In the genomic region with DNA sequence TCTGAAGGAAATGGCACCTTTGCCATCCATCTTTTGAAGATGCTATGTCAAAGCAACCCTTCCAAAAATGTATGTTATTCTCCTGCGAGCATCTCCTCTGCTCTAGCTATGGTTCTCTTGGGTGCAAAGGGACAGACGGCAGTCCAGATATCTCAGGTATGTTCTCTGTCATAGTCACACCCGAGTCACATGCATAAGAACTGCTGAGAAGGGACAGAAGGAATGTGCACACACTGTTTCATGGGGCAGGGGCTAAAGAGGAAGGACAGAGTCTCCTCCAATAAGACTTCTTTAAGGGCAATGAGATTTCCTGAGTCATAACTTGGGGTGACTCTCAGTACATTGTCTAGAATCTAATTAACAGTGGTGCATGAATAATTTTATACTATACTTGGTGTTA, we compare ENCODE assay signal across 27 mouse cellular contexts. TPM values are rescaled to one million over a fixed set of nuclear protein-coding genes. Genes with fewer than 3 reads are reported as not detected.
DNase-seq lines count a peak whose midpoint lies in the region; ATAC-seq and TF ChIP-seq lines count a peak whose summit lies in the region.
"Had no signal": no experiment of that assay in that cellular context is flagged by ENCODE, and none has a peak within 500 bp of the region (broad histone marks: within the 10 kb centered on the region; RNA-seq: fewer than 3 reads in every experiment).

No protein-coding gene starts in this region.

- no peaks in the 10 kb centered on the region for H3K27me3 ChIP-seq in intestine, postnatal 0 days (replicated peaks; ENCODE audit: control insufficient read depth, insufficient read depth, low read length)
- no peaks in the 10 kb centered on the region for H3K27me3 ChIP-seq in intestine, embryonic 16.5 days (replicated peaks; ENCODE audit: control insufficient read depth, insufficient read depth, low read length)
- H3K27me3 ChIP-seq in lung, postnatal 0 days (replicated peaks; ENCODE audit: insufficient read depth, low read length): no peaks in the 10 kb centered on the region
- H3K27me3 ChIP-seq in myocyte (ENCODE audit: control insufficient read depth, insufficient read depth, insufficient read length): no peaks in the 10 kb centered on the region
- H3K27me3 ChIP-seq: CH12.LX; embryonic facial prominence, embryonic 13.5 days; embryonic facial prominence, embryonic 15.5 days; forebrain, embryonic 12.5 days; Patski had no signal

- WGBS in intestine, postnatal 0 days: 69% methylated on average over 3 of the region's 3 CpGs
- WGBS in intestine, embryonic 16.5 days: 82% methylated on average over 3 of the region's 3 CpGs
- 74% methylated on average over 3 of the region's 3 CpGs for WGBS in lung, postnatal 0 days

- H3K79me2 ChIP-seq in myocyte (ENCODE audit: control insufficient read depth, insufficient read depth): no peaks in the 10 kb centered on the region

- H3K36me3 ChIP-seq in intestine, postnatal 0 days (ENCODE audit: control insufficient read depth, insufficient read depth): no peaks in the 10 kb centered on the region
- no peaks in the 10 kb centered on the region for H3K36me3 ChIP-seq in intestine, embryonic 16.5 days (ENCODE audit: control insufficient read depth, insufficient read depth, low read length)
- peaks cover 10% of the 10 kb centered on the region for H3K36me3 ChIP-seq in lung, postnatal 0 days (ENCODE audit: insufficient read depth, low read length)
- H3K36me3 ChIP-seq in myocyte (ENCODE audit: control insufficient read depth, insufficient read depth): peaks cover 13% of the 10 kb centered on the region
- H3K36me3 ChIP-seq: embryonic facial prominence, embryonic 13.5 days; embryonic facial prominence, embryonic 15.5 days; forebrain, embryonic 10.5 days; forebrain, embryonic 12.5 days; G1E had no signal

- no peak overlapping the region for H3K4me3 ChIP-seq in intestine, postnatal 0 days (ENCODE audit: low read depth, low read length)
- no peak overlapping the region for H3K4me3 ChIP-seq in intestine, embryonic 16.5 days (ENCODE audit: low read length)
- H3K4me3 ChIP-seq in lung, postnatal 0 days (ENCODE audit: low read depth, low read length): no peak overlapping the region
- H3K4me3 ChIP-seq in myocyte: no peak overlapping the region
- H3K4me3 ChIP-seq: embryonic facial prominence, embryonic 13.5 days; embryonic facial prominence, embryonic 15.5 days; erythroblast, embryonic 14.5 days; forebrain, embryonic 10.5 days; forebrain, embryonic 12.5 days had no signal

- H3K4me2 ChIP-seq in intestine, postnatal 0 days (replicated peaks; ENCODE audit: low read depth): no peak overlapping the region
- H3K4me2 ChIP-seq in intestine, embryonic 16.5 days (ENCODE audit: low read depth, low read length): no peak overlapping the region
- no peak overlapping the region for H3K4me2 ChIP-seq in lung, postnatal 0 days (replicated peaks; ENCODE audit: low read depth, low read length)
- peak overlapping the region; percentile 14 for H3K4me2 ChIP-seq in myocyte (ENCODE audit: low read depth)
- H3K4me2 ChIP-seq: embryonic facial prominence, embryonic 13.5 days; embryonic facial prominence, embryonic 15.5 days; forebrain, embryonic 12.5 days had no signal

- H3K27ac ChIP-seq in intestine, postnatal 0 days (ENCODE audit: low read depth, low read length): no peak overlapping the region
- H3K27ac ChIP-seq in intestine, embryonic 16.5 days (ENCODE audit: low read length): no peak overlapping the region
- H3K27ac ChIP-seq in lung, postnatal 0 days (ENCODE audit: low read length): peak overlapping the region; percentile 93
- H3K27ac ChIP-seq: embryonic facial prominence, embryonic 13.5 days; embryonic facial prominence, embryonic 15.5 days; forebrain, embryonic 10.5 days; forebrain, embryonic 12.5 days had no signal

- peak; percentile 43; the same call in 1 of the 2 replicates for ATAC-seq in intestine, postnatal 0 days
- no peak for ATAC-seq in intestine, embryonic 16.5 days
- peak; percentile 17; the same call in 1 of the 2 replicates for ATAC-seq in lung, postnatal 0 days
- ATAC-seq: CD4-positive, CD25-positive, alpha-beta regulatory T cell, adult 4 months; forebrain, embryonic 14.5 days; forebrain, embryonic 16.5 days; Patski had no signal

- TF ChIP-seq POLR2A in myocyte (IDR thresholded peaks at IDR 0.05; ENCODE audit: insufficient read length, low read depth): no peak

- H3K9me3 ChIP-seq in intestine, postnatal 0 days (ENCODE audit: control insufficient read depth): no peaks in the 10 kb centered on the region
- no peaks in the 10 kb centered on the region for H3K9me3 ChIP-seq in intestine, embryonic 16.5 days (ENCODE audit: control insufficient read depth, low read length)
- H3K9me3 ChIP-seq in lung, postnatal 0 days (ENCODE audit: low read length): no peaks in the 10 kb centered on the region
- H3K9me3 ChIP-seq: embryonic facial prominence, embryonic 13.5 days; embryonic facial prominence, embryonic 15.5 days; forebrain, embryonic 10.5 days; forebrain, embryonic 12.5 days; G1E had no signal

- TF ChIP-seq CTCF in intestine, postnatal 0 days (IDR thresholded peaks at IDR 0.05; ENCODE audit: low read depth): no peak
- TF ChIP-seq CTCF in lung, postnatal 0 days (IDR thresholded peaks at IDR 0.05): no peak

- H3ac ChIP-seq in myocyte (ENCODE audit: control insufficient read depth, insufficient read length): no peak overlapping the region

- peak; percentile 95 for TF ChIP-seq EP300 in lung, postnatal 0 days (IDR thresholded peaks at IDR 0.05)

- DNase-seq in lung, postnatal 0 days (ENCODE audit: low spot score): peak; percentile 21
- no peak for DNase-seq in lung, postnatal 14 days
- DNase-seq in B cell, adult 2 months: no peak
- DNase-seq: adrenal gland, adult 2 months; adrenal gland, postnatal 10 days; adrenal gland, postnatal 25 days; cerebellum, adult 11 months; cerebellum, adult 18-20 months; cerebellum, adult 8-10 months; cerebellum, adult 9-11 months; cerebellum, postnatal 14 days; cerebellum, postnatal 36 days; embryo, embryonic 11 days had no signal

- H3K4me1 ChIP-seq in intestine, postnatal 0 days (replicated peaks; ENCODE audit: control insufficient read depth, insufficient read depth, low read length): no peaks in the 10 kb centered on the region; the same call in 1 of the 2 replicates
- H3K4me1 ChIP-seq in intestine, embryonic 16.5 days (ENCODE audit: control insufficient read depth, insufficient read depth, low read length): peaks cover 8% of the 10 kb centered on the region
- H3K4me1 ChIP-seq in lung, postnatal 0 days (ENCODE audit: insufficient read depth, low read depth, low read length): peaks cover 17% of the 10 kb centered on the region

- no peak overlapping the region for H3K9ac ChIP-seq in intestine, postnatal 0 days (ENCODE audit: low read depth, low read length)
- no peak overlapping the region for H3K9ac ChIP-seq in intestine, embryonic 16.5 days (ENCODE audit: low read depth, low read length)
- no peak overlapping the region for H3K9ac ChIP-seq in lung, postnatal 0 days (replicated peaks; ENCODE audit: low read depth)
- H3K9ac ChIP-seq: embryonic facial prominence, embryonic 13.5 days; embryonic facial prominence, embryonic 15.5 days; forebrain, embryonic 12.5 days had no signal

TF ChIP-seq in myocyte, 11 proteins besides CTCF, POLR2A, EP300 and RAD21:
- TF ChIP-seq TCF12 (IDR thresholded peaks at IDR 0.05; ENCODE audit: insufficient read depth, poor library complexity, severe bottlenecking) (no peak), POLR2AphosphoS2 (IDR thresholded peaks at IDR 0.05; ENCODE audit: insufficient read length, low read depth) (no peak), USF1 (IDR thresholded peaks at IDR 0.05; ENCODE audit: low read depth) (no peak)

RNA-seq across cellular contexts. Expression of a gene that starts 3.5 kb away (rescaled TPM):
- 9.5 and 10.0 TPM in 2 replicates for polyA plus RNA-seq in intestine, postnatal 0 days (2015; fragmentation: Nextera tagmentation; extraction: Ambion mirVana)
- polyA plus RNA-seq in intestine, embryonic 16.5 days (2015; fragmentation: Nextera tagmentation; extraction: Ambion mirVana): 7.3 and 7.4 TPM in 2 replicates
- polyA plus RNA-seq in lung, postnatal 0 days (2015; fragmentation: Nextera tagmentation; extraction: Ambion mirVana): 75.2 and 83.1 TPM in 2 replicates
- 7.2 TPM for polyA plus RNA-seq in myocyte (2012; fragmentation: generic; extraction: Trizol)

RNA-seq across cellular contexts. Expression of a gene that starts 20.7 kb away (rescaled TPM):
- 1.5 and 1.9 TPM in 2 replicates for polyA plus RNA-seq in intestine, postnatal 0 days (2015; fragmentation: Nextera tagmentation; extraction: Ambion mirVana)
- polyA plus RNA-seq in intestine, embryonic 16.5 days (2015; fragmentation: Nextera tagmentation; extraction: Ambion mirVana): 0.16 and 0.32 TPM in 2 replicates
- polyA plus RNA-seq in lung, postnatal 0 days (2015; fragmentation: Nextera tagmentation; extraction: Ambion mirVana): 1.9 and 3.1 TPM in 2 replicates
- 0.79 TPM for polyA plus RNA-seq in myocyte (2012; fragmentation: generic; extraction: Trizol)
- polyA plus RNA-seq: embryonic facial prominence, embryonic 13.5 days; erythroblast, embryonic 14.5 days; forebrain, embryonic 10.5 days; G1E had no signal

RNA-seq across cellular contexts. Expression of a gene that starts 41.5 kb away (rescaled TPM):
- polyA plus RNA-seq in intestine, postnatal 0 days (2015; fragmentation: Nextera tagmentation; extraction: Ambion mirVana): 13.0 and 13.8 TPM in 2 replicates
- 3.7 TPM in 2 replicates for polyA plus RNA-seq in intestine, embryonic 16.5 days (2015; fragmentation: Nextera tagmentation; extraction: Ambion mirVana)
- polyA plus RNA-seq in lung, postnatal 0 days (2015; fragmentation: Nextera tagmentation; extraction: Ambion mirVana): 232 and 253 TPM in 2 replicates
- 1.4 TPM for polyA plus RNA-seq in myocyte (2012; fragmentation: generic; extraction: Trizol)
- polyA plus RNA-seq: G1E had no signal

Comparison
In these comparisons a context has a peak if more than half of its experiments do, and no peak if none do; other contexts are left out.
1. RNA of a gene that starts 41.5 kb away (polyA plus RNA-seq): 232 to 253 TPM in lung, postnatal 0 days; 13.0 to 13.8 TPM in intestine, postnatal 0 days, 3.7 TPM in intestine, embryonic 16.5 days and 1.4 TPM in myocyte (single experiment); every median in the first group is over 10 times any median in the second.